Mouse (Mus musculus) forebrain, embryonic 16.5 days (tissue): Measurements from ENCODE around the gene Fbxo28. TPM values are rescaled to one million over a fixed set of nuclear protein-coding genes. Genes with fewer than 3 reads are reported as not detected.
A peak's percentile ranks its signal among the peaks of the same experiment; 100 is the strongest.

ENCODE experiments used
- ATAC-seq: fragments of 200-750 bp; cut with Nextera tagmentation; 2 replicates; pipeline ENCODE4 v1.8.0; 2017; ENCODE audit warnings: mild to moderate bottlenecking, moderate library complexity
- H3K27ac ChIP-seq: fragments of 300-500 bp; sonication (generic); 2 replicates; pipeline ENCODE4 v1.5.1; 2014; ENCODE audit warnings: low read length, control low read depth
- H3K27me3 ChIP-seq: fragments of 300-500 bp; sonication (generic); replicated peaks from 2 replicates; pipeline ENCODE4 v1.6.1; 2014; ENCODE audit warnings: low read length; ENCODE audit not compliant: control insufficient read depth, insufficient read depth
- H3K36me3 ChIP-seq: fragments of 300-500 bp; sonication (generic); 2 replicates; pipeline ENCODE4 v1.6.1; 2014; ENCODE audit not compliant: control insufficient read depth, insufficient read depth
- H3K4me1 ChIP-seq: fragments of 300-500 bp; sonication (generic); replicated peaks from 2 replicates; pipeline ENCODE4 v1.6.1; 2014; ENCODE audit warnings: low read length; ENCODE audit not compliant: control insufficient read depth, insufficient read depth
- H3K4me2 ChIP-seq: fragments of 300-500 bp; sonication (generic); 2 replicates; pipeline ENCODE4 v1.6.1; 2014; ENCODE audit warnings: mild to moderate bottlenecking, low read length, control low read depth
- H3K4me3 ChIP-seq: fragments of 300-500 bp; sonication (generic); replicated peaks from 2 replicates; pipeline ENCODE4 v1.5.1; 2014; ENCODE audit warnings: mild to moderate bottlenecking, low read length, control low read depth
- H3K9ac ChIP-seq: fragments of 300-500 bp; sonication (generic); replicated peaks from 2 replicates; pipeline ENCODE4 v1.6.1; 2014; ENCODE audit warnings: low read depth, low read length, control low read depth
- H3K9me3 ChIP-seq: fragments of 300-500 bp; sonication (generic); 2 replicates; pipeline ENCODE4 v1.6.1; 2016; ENCODE audit warnings: low read length; ENCODE audit not compliant: control insufficient read depth
- WGBS: fragments of 180-500 bp; shearing (Covaris S2); extraction: QIAGEN DNeasy Blood & Tissue Kit; methylation state at CpG from one replicate; pipeline ENCODE4 v1.1.7; 2014; 5-methylcytosine and 5-hydroxymethylcytosine counted together
- polyA plus RNA-seq: library from polyadenylated mRNA; unstranded; fragments of >200 nt; fragmentation: Nextera tagmentation; extraction: Ambion mirVana; gene quantifications from 2 replicates; pipeline ENCODE4 v1.2.1, GENCODE M21; 2015

Gene Fbxo28
- polyA plus RNA-seq, 1 experiment from 2014 or later = 30.3 TPM

GRCm38 (mm10) chr1:182354504-182355147 lies 13.2 kb upstream of the Fbxo28 start:
- H3K27me3 ChIP-seq = no peaks in the 10 kb centered on the region
- H3K27ac ChIP-seq = no peak overlapping the region
- no peak for ATAC-seq
- H3K9ac ChIP-seq = no peak overlapping the region
- H3K4me1 ChIP-seq = no peaks in the 10 kb centered on the region
- no peaks in the 10 kb centered on the region for H3K36me3 ChIP-seq
- H3K4me3 ChIP-seq = no peak overlapping the region
- no peak overlapping the region for H3K4me2 ChIP-seq
- WGBS = 80% methylated on average over 11 of the region's 11 CpGs
- H3K9me3 ChIP-seq = no peaks in the 10 kb centered on the region

DNA sequence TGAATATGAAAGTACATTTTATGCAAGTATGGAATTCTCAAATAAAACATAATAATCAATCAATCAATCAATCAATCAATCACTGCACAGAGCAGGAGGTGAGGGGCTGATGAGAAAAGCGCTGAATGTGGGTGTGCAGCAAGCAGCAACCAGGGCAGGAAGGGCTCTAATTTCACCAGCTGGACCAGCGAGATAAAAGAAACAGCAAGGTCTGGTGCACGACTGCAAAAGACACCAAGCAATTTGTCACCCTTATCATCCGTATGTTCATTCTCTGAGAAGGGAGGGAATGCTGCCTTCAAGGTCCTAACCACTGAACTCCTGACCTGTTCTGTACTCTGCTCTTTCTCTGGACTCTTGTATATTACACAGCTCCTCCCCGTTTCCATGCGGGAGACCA lies 8.1 kb upstream of the Fbxo28 start:
- WGBS = 93% methylated on average over 6 of the region's 6 CpGs
- no peak overlapping the region for H3K27ac ChIP-seq
- no peak for ATAC-seq

GRCm38 (mm10) chr1:182346491-182346890 lies 5.1 kb upstream of the Fbxo28 start:
- peaks cover 4% of the 10 kb centered on the region; the same call in 1 of the 2 replicates for H3K9me3 ChIP-seq
- no peak for ATAC-seq
- H3K9ac ChIP-seq = no peak overlapping the region
- H3K27me3 ChIP-seq = no peaks in the 10 kb centered on the region
- H3K4me1 ChIP-seq = peaks cover 4% of the 10 kb centered on the region; the same call in 1 of the 2 replicates
- no peak overlapping the region for H3K27ac ChIP-seq
- WGBS = 69% methylated on average over 5 of the region's 5 CpGs
- H3K4me3 ChIP-seq = no peak overlapping the region
- H3K4me2 ChIP-seq = no peak overlapping the region
- H3K36me3 ChIP-seq = no peaks in the 10 kb centered on the region

More for the DNA sequence above, 8.1 kb upstream of the Fbxo28 start:
- peaks cover 4% of the 10 kb centered on the region; the same call in 1 of the 2 replicates for H3K9me3 ChIP-seq
- no peak overlapping the region for H3K4me2 ChIP-seq
- no peak overlapping the region for H3K4me3 ChIP-seq
- no peak overlapping the region for H3K9ac ChIP-seq
- no peaks in the 10 kb centered on the region for H3K36me3 ChIP-seq
- no peaks in the 10 kb centered on the region for H3K27me3 ChIP-seq
- H3K4me1 ChIP-seq = no peaks in the 10 kb centered on the region

- WGBS = 76% methylated on average over 2 of the region's 2 CpGs
- Histone ChIP-seq H3K36me3 (no peaks in the 10 kb centered on the region), H3K27ac (no peak overlapping the region), H3K9me3 (peaks cover 4% of the 10 kb centered on the region; the same call in 1 of the 2 replicates), H3K27me3 (no peaks in the 10 kb centered on the region), H3K9ac (no peak overlapping the region), H3K4me3 (no peak overlapping the region), H3K4me1 (peaks cover 4% of the 10 kb centered on the region; the same call in 1 of the 2 replicates), H3K4me2 (no peak overlapping the region)
- no peak for ATAC-seq
Measured at GRCm38 (mm10) chr1:182345857-182346256, 4.4 kb upstream of the Fbxo28 start.

DNA sequence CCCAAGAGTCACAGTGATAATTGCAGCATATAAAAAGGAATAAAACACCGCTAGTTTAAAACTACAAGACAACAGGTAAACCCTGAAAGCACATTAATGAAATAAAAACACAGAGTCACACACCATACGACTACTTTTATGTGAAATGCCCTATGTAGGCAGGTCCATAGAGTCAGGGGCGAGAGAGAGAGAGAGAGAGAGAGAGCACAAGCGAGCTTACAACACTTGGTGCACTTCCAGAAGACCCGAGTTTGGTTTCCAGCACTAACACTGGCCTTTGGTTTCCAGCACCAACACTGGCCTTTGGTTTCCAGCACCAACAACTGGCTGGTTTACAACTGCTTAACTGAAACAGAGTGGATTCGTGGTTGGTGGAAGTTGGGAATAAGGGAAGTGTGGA lies 564 bp upstream of the Fbxo28 start:
- 35% methylated on average over 6 of the region's 6 CpGs for WGBS
- peaks cover 25% of the 10 kb centered on the region for H3K4me1 ChIP-seq
- H3K27me3 ChIP-seq = no peaks in the 10 kb centered on the region
- no peaks in the 10 kb centered on the region for H3K36me3 ChIP-seq
- peak overlapping the region; percentile 95 for H3K4me3 ChIP-seq
- peak overlapping the region; percentile 98 for H3K9ac ChIP-seq
- H3K9me3 ChIP-seq = no peaks in the 10 kb centered on the region
- peak overlapping the region; percentile 66 for H3K4me2 ChIP-seq
- H3K27ac ChIP-seq = peak overlapping the region; percentile 96
- ATAC-seq = no peak

DNA sequence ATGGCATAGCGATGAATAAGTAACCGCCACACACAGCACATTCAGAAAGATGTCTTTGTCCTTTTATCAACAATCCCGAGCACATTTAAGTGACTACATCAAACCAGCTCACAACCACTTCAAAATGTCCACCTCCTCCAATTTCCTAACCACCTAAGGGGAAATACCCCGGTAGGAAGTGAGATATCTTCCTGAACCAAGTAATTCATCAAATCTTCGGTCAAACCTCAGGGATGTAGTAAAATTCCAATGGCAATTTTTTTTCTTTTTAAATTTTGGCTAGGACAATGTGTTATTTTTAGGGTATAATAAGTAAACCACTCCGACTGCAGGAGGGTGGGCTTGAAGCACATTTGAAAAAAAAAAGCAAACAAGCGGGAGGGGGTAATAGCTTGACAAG lies 1.1 kb downstream of the Fbxo28 start:
- Histone ChIP-seq H3K4me2 (peak overlapping the region; percentile 63), H3K9me3 (no peaks in the 10 kb centered on the region), H3K4me1 (peaks cover 25% of the 10 kb centered on the region), H3K4me3 (peak overlapping the region; percentile 95), H3K9ac (peak overlapping the region; percentile 98), H3K27ac (no peak overlapping the region), H3K36me3 (no peaks in the 10 kb centered on the region), H3K27me3 (no peaks in the 10 kb centered on the region)
- 19% methylated on average over 7 of the region's 7 CpGs for WGBS
- no peak for ATAC-seq

DNA sequence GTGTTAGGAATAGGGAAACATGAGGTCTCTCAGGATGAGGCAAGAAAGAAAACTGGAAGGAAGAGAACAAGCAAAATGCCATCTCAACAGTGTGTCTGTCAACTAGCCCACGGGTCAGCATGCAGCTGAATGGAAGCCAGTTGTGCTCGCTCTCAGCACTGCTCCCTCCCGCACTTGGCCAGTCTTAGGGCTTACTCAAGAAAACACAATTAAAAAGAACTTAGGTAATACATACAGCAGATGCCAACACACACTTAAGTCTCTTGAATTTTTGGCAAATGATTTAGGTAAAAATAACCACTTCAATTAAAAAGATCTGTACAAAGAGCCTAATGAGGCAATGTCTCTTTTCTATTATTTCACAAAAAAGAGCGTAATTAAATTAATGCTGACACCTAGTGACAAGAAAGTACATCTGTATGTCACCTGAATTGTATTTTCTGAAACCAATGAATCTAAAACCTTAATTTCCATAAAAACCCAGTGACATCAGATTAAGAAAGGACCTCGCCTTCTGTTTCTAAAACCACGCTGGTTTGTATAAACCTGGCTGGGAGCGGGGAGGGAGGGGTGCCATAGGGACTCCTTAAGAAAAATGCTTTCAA lies 2.4 kb downstream of the Fbxo28 start:
- WGBS = 24% methylated on average over 7 of the region's 7 CpGs
- H3K4me2 ChIP-seq = peak overlapping the region; percentile 63

GRCm38 (mm10) chr1:182333766-182334437 lies 7.5 kb downstream of the Fbxo28 start:
- Histone ChIP-seq H3K27ac (no peak overlapping the region), H3K4me3 (no peak overlapping the region), H3K9ac (no peak overlapping the region), H3K4me2 (no peak overlapping the region), H3K9me3 (no peaks in the 10 kb centered on the region), H3K36me3 (no peaks in the 10 kb centered on the region), H3K27me3 (no peaks in the 10 kb centered on the region), H3K4me1 (peaks cover 11% of the 10 kb centered on the region)
- 95% methylated on average over 7 of the region's 7 CpGs for WGBS
- no peak for ATAC-seq

More for the DNA sequence above, 2.4 kb downstream of the Fbxo28 start:
- H3K27me3 ChIP-seq = no peaks in the 10 kb centered on the region
- peaks cover 25% of the 10 kb centered on the region for H3K4me1 ChIP-seq
- H3K9ac ChIP-seq = peak overlapping the region; percentile 98; the same call in 1 of the 2 replicates
- ATAC-seq = no peak
- no peaks in the 10 kb centered on the region for H3K9me3 ChIP-seq
- peak overlapping the region; percentile 95 for H3K4me3 ChIP-seq
- H3K27ac ChIP-seq = no peak overlapping the region
- no peaks in the 10 kb centered on the region for H3K36me3 ChIP-seq
